Mouse (Mus musculus): ENCODE data around the gene Tnp1. TPM values are rescaled to one million over a fixed set of nuclear protein-coding genes. Genes with fewer than 3 reads are reported as not detected.

Tnp1 gene
- polyA plus RNA-seq, 1 experiment from 2014 or later = not detected

DNA sequence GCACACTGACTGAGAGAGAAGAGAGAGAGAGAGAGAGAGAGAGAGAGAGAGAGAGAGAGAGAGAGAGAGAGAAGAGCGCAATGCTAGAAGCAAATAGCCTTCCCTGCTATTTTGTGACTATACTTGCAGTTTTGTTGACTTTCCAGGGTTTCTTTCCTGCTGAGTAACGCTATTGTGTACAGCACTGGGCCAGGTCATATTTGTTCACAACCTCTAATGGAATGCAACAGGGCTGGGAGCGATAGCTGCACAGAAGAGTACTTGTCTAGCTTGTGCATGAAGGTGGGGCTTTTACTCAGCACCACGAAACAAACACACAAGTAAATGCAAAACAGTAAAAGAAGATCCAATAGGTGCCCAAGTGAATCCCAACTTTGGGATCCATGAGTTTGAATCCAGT is 11.7 kb upstream of the Tnp1 start:
- no peaks in the 10 kb centered on the region for H3K27me3 ChIP-seq (replicated peaks; ENCODE audit: control insufficient read depth, insufficient read depth, low read length)
- H3K4me1 ChIP-seq (ENCODE audit: control insufficient read depth, insufficient read depth, low read depth, low read length) = no peaks in the 10 kb centered on the region
- no peaks in the 10 kb centered on the region for H3K9me3 ChIP-seq (ENCODE audit: control insufficient read depth, low read length)
- no peak overlapping the region for H3K4me3 ChIP-seq (ENCODE audit: low read length)
- H3K9ac ChIP-seq (ENCODE audit: low read depth, low read length) = no peak overlapping the region
- H3K36me3 ChIP-seq (ENCODE audit: control insufficient read depth, insufficient read depth, low read length) = no peaks in the 10 kb centered on the region
- no peak overlapping the region for H3K27ac ChIP-seq (ENCODE audit: low read depth, low read length)
- no peak for ATAC-seq
- no peak overlapping the region for H3K4me2 ChIP-seq (ENCODE audit: low read length)
- WGBS = 80% methylated on average over 4 of the region's 4 CpGs

GRCm38 (mm10) chr1:73026786-73027299 is 11.1 kb upstream of the Tnp1 start:
- no peaks in the 10 kb centered on the region for H3K36me3 ChIP-seq (ENCODE audit: control insufficient read depth, insufficient read depth, low read length)
- H3K9me3 ChIP-seq (ENCODE audit: control insufficient read depth, low read length) = no peaks in the 10 kb centered on the region
- H3K4me2 ChIP-seq (ENCODE audit: low read length) = no peak overlapping the region
- WGBS = 84% methylated on average over 5 of the region's 5 CpGs
- no peaks in the 10 kb centered on the region for H3K4me1 ChIP-seq (ENCODE audit: control insufficient read depth, insufficient read depth, low read depth, low read length)
- H3K9ac ChIP-seq (ENCODE audit: low read depth, low read length) = no peak overlapping the region
- H3K27me3 ChIP-seq (replicated peaks; ENCODE audit: control insufficient read depth, insufficient read depth, low read length) = no peaks in the 10 kb centered on the region
- no peak overlapping the region for H3K4me3 ChIP-seq (ENCODE audit: low read length)
- no peak for ATAC-seq
- no peak overlapping the region for H3K27ac ChIP-seq (ENCODE audit: low read depth, low read length)

DNA sequence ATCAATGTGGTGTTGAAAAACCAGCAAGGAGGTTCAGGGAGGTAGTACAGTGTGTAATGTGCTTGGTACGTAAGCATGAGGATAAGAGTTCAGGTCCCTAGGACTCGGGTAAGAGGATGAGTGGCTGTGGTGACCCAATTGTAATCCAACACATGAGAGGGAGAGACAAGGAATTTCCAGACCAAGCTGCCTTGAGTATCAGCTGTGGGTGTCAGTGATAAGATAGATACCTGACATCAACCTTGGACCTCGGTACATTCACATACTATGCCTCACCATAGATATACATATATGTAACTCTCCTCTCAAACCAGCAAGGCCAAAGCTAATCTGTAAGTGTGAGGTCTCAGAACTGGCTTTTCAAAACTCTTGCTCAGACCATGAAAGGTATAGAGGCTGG is 10.4 kb upstream of the Tnp1 start:
- Histone ChIP-seq H3K27me3 (replicated peaks; ENCODE audit: control insufficient read depth, insufficient read depth, low read length) (no peaks in the 10 kb centered on the region), H3K4me3 (ENCODE audit: low read length) (no peak overlapping the region), H3K4me1 (ENCODE audit: control insufficient read depth, insufficient read depth, low read depth, low read length) (no peaks in the 10 kb centered on the region), H3K9me3 (ENCODE audit: control insufficient read depth, low read length) (no peaks in the 10 kb centered on the region), H3K4me2 (ENCODE audit: low read length) (no peak overlapping the region), H3K9ac (ENCODE audit: low read depth, low read length) (no peak overlapping the region), H3K36me3 (ENCODE audit: control insufficient read depth, insufficient read depth, low read length) (no peaks in the 10 kb centered on the region), H3K27ac (ENCODE audit: low read depth, low read length) (no peak overlapping the region)
- 95% methylated on average over 3 of the region's 3 CpGs for WGBS
- ATAC-seq = no peak

GRCm38 (mm10) chr1:73006847-73007246 is 8.9 kb downstream of the Tnp1 start:
- Histone ChIP-seq H3K36me3 (ENCODE audit: control insufficient read depth, insufficient read depth, low read length) (no peaks in the 10 kb centered on the region), H3K9me3 (ENCODE audit: control insufficient read depth, low read length) (no peaks in the 10 kb centered on the region), H3K4me1 (ENCODE audit: control insufficient read depth, insufficient read depth, low read depth, low read length) (no peaks in the 10 kb centered on the region), H3K9ac (ENCODE audit: low read depth, low read length) (no peak overlapping the region), H3K27me3 (replicated peaks; ENCODE audit: control insufficient read depth, insufficient read depth, low read length) (no peaks in the 10 kb centered on the region), H3K27ac (ENCODE audit: low read depth, low read length) (no peak overlapping the region), H3K4me2 (ENCODE audit: low read length) (no peak overlapping the region), H3K4me3 (ENCODE audit: low read length) (no peak overlapping the region)
- no peak for ATAC-seq
- WGBS = 100% methylated on average over 1 of the region's 1 CpGs

DNA sequence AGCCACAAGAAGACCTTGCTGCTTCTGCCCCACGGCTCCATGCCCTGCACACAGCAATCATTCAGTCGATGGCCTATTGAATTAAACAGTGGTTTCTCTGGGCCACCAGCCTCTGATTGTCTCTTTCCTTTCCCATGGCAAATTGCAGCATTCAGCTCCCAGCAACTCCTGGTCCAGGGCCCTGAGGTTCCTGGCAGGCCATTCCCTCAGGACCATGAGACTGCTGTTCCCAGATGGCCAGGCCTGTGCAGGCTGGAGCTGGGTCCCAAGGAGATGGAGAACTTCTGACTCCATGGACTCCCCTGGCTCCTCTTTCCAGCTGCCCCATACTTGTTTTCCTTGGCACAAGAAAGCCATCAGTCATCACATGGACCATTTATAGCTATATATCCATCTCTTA is 10.8 kb downstream of the Tnp1 start:
- no peak overlapping the region for H3K27ac ChIP-seq (ENCODE audit: low read depth, low read length)
- no peaks in the 10 kb centered on the region for H3K27me3 ChIP-seq (replicated peaks; ENCODE audit: control insufficient read depth, insufficient read depth, low read length)
- WGBS = 80% methylated on average over 2 of the region's 2 CpGs
- no peaks in the 10 kb centered on the region for H3K4me1 ChIP-seq (ENCODE audit: control insufficient read depth, insufficient read depth, low read depth, low read length)
- no peaks in the 10 kb centered on the region for H3K9me3 ChIP-seq (ENCODE audit: control insufficient read depth, low read length)
- no peak; the same call in 1 of the 2 replicates for ATAC-seq
- no peak overlapping the region for H3K9ac ChIP-seq (ENCODE audit: low read depth, low read length)
- H3K4me3 ChIP-seq (ENCODE audit: low read length) = no peak overlapping the region
- no peak overlapping the region for H3K4me2 ChIP-seq (ENCODE audit: low read length)
- no peaks in the 10 kb centered on the region for H3K36me3 ChIP-seq (ENCODE audit: control insufficient read depth, insufficient read depth, low read length)

GRCm38 (mm10) chr1:73002637-73003036 is 13.1 kb downstream of the Tnp1 start:
- WGBS = 84% methylated on average over 5 of the region's 5 CpGs
- Histone ChIP-seq H3K4me3 (ENCODE audit: low read length) (no peak overlapping the region), H3K9me3 (ENCODE audit: control insufficient read depth, low read length) (no peaks in the 10 kb centered on the region), H3K4me1 (ENCODE audit: control insufficient read depth, insufficient read depth, low read depth, low read length) (no peaks in the 10 kb centered on the region), H3K27ac (ENCODE audit: low read depth, low read length) (no peak overlapping the region), H3K4me2 (ENCODE audit: low read length) (no peak overlapping the region), H3K9ac (ENCODE audit: low read depth, low read length) (no peak overlapping the region), H3K27me3 (replicated peaks; ENCODE audit: control insufficient read depth, insufficient read depth, low read length) (no peaks in the 10 kb centered on the region), H3K36me3 (ENCODE audit: control insufficient read depth, insufficient read depth, low read length) (no peaks in the 10 kb centered on the region)
- no peak for ATAC-seq

DNA sequence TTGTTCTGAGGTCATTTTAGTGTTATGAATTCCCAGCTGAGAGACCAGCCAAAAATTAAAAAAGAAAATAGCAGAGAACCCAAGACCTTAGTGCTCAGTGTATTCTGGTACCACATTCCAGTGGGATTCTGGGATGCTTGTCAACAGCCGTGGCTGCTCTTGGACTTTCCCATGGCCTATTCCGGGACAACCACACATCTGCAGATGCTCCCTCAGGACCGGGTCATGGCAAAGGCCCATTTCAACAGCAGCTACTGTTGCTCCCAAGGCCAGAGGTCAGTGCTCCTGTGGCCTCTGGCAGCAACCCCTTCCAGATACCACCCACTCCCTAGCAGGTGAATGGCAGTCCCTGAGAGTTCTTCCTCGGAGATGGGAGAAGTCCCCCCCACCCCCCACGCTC is 13.7 kb downstream of the Tnp1 start:
- ATAC-seq = no peak
- WGBS = 82% methylated on average over 5 of the region's 5 CpGs

GRCm38 (mm10) chr1:72994751-72995528 is 20.8 kb downstream of the Tnp1 start:
- no peak overlapping the region for H3K4me2 ChIP-seq (ENCODE audit: low read length)
- ATAC-seq = peak; percentile 37; the same call in 1 of the 2 replicates
- no peak overlapping the region for H3K9ac ChIP-seq (ENCODE audit: low read depth, low read length)
- no peaks in the 10 kb centered on the region for H3K4me1 ChIP-seq (ENCODE audit: control insufficient read depth, insufficient read depth, low read depth, low read length)
- H3K4me3 ChIP-seq (ENCODE audit: low read length) = no peak overlapping the region
- H3K27me3 ChIP-seq (replicated peaks; ENCODE audit: control insufficient read depth, insufficient read depth, low read length) = no peaks in the 10 kb centered on the region
- no peaks in the 10 kb centered on the region for H3K9me3 ChIP-seq (ENCODE audit: control insufficient read depth, low read length)
- 94% methylated on average over 5 of the region's 5 CpGs for WGBS
- no peaks in the 10 kb centered on the region for H3K36me3 ChIP-seq (ENCODE audit: control insufficient read depth, insufficient read depth, low read length)
- H3K27ac ChIP-seq (ENCODE audit: low read depth, low read length) = no peak overlapping the region

More for the DNA sequence above, 13.7 kb downstream of the Tnp1 start:
- Histone ChIP-seq H3K4me2 (ENCODE audit: low read length) (no peak overlapping the region), H3K27me3 (replicated peaks; ENCODE audit: control insufficient read depth, insufficient read depth, low read length) (no peaks in the 10 kb centered on the region), H3K4me3 (ENCODE audit: low read length) (no peak overlapping the region), H3K4me1 (ENCODE audit: control insufficient read depth, insufficient read depth, low read depth, low read length) (no peaks in the 10 kb centered on the region), H3K9me3 (ENCODE audit: control insufficient read depth, low read length) (no peaks in the 10 kb centered on the region), H3K27ac (ENCODE audit: low read depth, low read length) (no peak overlapping the region), H3K9ac (ENCODE audit: low read depth, low read length) (no peak overlapping the region), H3K36me3 (ENCODE audit: control insufficient read depth, insufficient read depth, low read length) (no peaks in the 10 kb centered on the region)

GRCm38 (mm10) chr1:72992944-72993464 is 22.7 kb downstream of the Tnp1 start:
- no peak for ATAC-seq
- no peak overlapping the region for H3K4me3 ChIP-seq (ENCODE audit: low read length)
- no peak overlapping the region for H3K9ac ChIP-seq (ENCODE audit: low read depth, low read length)
- no peaks in the 10 kb centered on the region for H3K4me1 ChIP-seq (ENCODE audit: control insufficient read depth, insufficient read depth, low read depth, low read length)
- 60% methylated on average over 2 of the region's 2 CpGs for WGBS
- H3K27ac ChIP-seq (ENCODE audit: low read depth, low read length) = no peak overlapping the region
- no peaks in the 10 kb centered on the region for H3K9me3 ChIP-seq (ENCODE audit: control insufficient read depth, low read length)
- H3K4me2 ChIP-seq (ENCODE audit: low read length) = no peak overlapping the region
- no peaks in the 10 kb centered on the region for H3K27me3 ChIP-seq (replicated peaks; ENCODE audit: control insufficient read depth, insufficient read depth, low read length)
- H3K36me3 ChIP-seq (ENCODE audit: control insufficient read depth, insufficient read depth, low read length) = no peaks in the 10 kb centered on the region
